Mouse (Mus musculus) megakaryocyte, embryonic 14.5 days (primary cell): ENCODE data around the gene Pcnx4.

ENCODE experiments used
- FLI1 ChIP-seq: IDR thresholded peaks from 2 replicates; pipeline ENCODE4 v1.6.1; 2012; ENCODE audit warnings: low read length, inconsistent platforms, mixed read lengths
- GATA1 ChIP-seq: IDR thresholded peaks from 3 replicates; pipeline ENCODE4 v1.6.1; 2012; ENCODE audit warnings: mixed read lengths, low read length, inconsistent platforms, borderline replicate concordance

- TF ChIP-seq GATA1, result no peak
- TF ChIP-seq FLI1, result no peak
Measured at GRCm38 (mm10) chr12:72583099-72583498, 46.9 kb downstream of the Pcnx4 start.
